Comparison of ENCODE assay signal across 28 mouse cellular contexts in genomic region chr3:148413027-148413426, GRCm38 (mm10).
A peak's percentile ranks its signal among the peaks of the same experiment; 100 is the strongest.
DNase-seq lines count a peak whose midpoint lies in the region; ATAC-seq and TF ChIP-seq lines count a peak whose summit lies in the region.
"Had no signal": no experiment of that assay in that cellular context is flagged by ENCODE, and none has a peak within 500 bp of the region (broad histone marks: within the 10 kb centered on the region; RNA-seq: fewer than 3 reads in every experiment).

No protein-coding gene starts in this region.

- peaks cover 0 to 15% of the 10 kb centered on the region in 2 experiments; a peak in 2 of 4 replicates for H3K4me1 ChIP-seq in CH12.LX (ENCODE audit: control insufficient read depth in 1 of 2, insufficient read depth in 2 of 2)
- H3K4me1 ChIP-seq: forebrain, embryonic 15.5 days had no signal

- dilution Hi-C loops in CH12.LX (cut with MboI; ENCODE audit: extremely low pct_ligation_motif_present, extremely low pct_unique_long_range_greater_than_20kb, low sequenced_read_pairs): no loop called here

- peak; percentile 35 for DNase-seq in CH12.LX (ENCODE audit: extremely low read depth)
- no peak for DNase-seq in left cerebral cortex, adult 9 months (ENCODE audit: low spot score in 2 of 2)
- no peak for DNase-seq in heart, adult 8-10 months (ENCODE audit: low spot score)
- DNase-seq: adrenal gland, postnatal 10 days; adrenal gland, postnatal 36 days; cerebellum, adult 18-20 months; cerebellum, adult 9-11 months; cerebellum, postnatal 25 days; embryo, embryonic 11 days; gastrocnemius, adult 2 months; gastrocnemius, postnatal 14 days; heart, adult 18-20 months; heart, postnatal 14 days; heart, postnatal 4 days had no signal

- no peaks in the 10 kb centered on the region for H3K9me3 ChIP-seq in CH12.LX (replicated peaks; ENCODE audit: low read length)
- H3K9me3 ChIP-seq: embryonic facial prominence, embryonic 10.5 days; embryonic facial prominence, embryonic 13.5 days; forebrain, embryonic 12.5 days; forebrain, embryonic 15.5 days; heart, embryonic 10.5 days; heart, embryonic 13.5 days had no signal

- TF ChIP-seq CTCF in CH12.LX (conservative IDR thresholded peaks at IDR 0.05 in 1 of 2, IDR thresholded peaks at IDR 0.05 in 1 of 2; ENCODE audit: low read depth in 2 of 2, low read length in 2 of 2): no peak

- TF ChIP-seq RAD21 in CH12.LX (IDR thresholded peaks at IDR 0.05; ENCODE audit: low read depth, low read length): no peak

- H3K79me2 ChIP-seq in CH12.LX (replicated peaks; ENCODE audit: control insufficient read depth, extremely low read depth, insufficient read depth, poor library complexity, severe bottlenecking): no peaks in the 10 kb centered on the region

- no peak overlapping the region for H3K4me2 ChIP-seq in CH12.LX (ENCODE audit: insufficient read depth, low read depth, poor library complexity, severe bottlenecking)
- H3K4me2 ChIP-seq: embryonic facial prominence, embryonic 13.5 days; forebrain, embryonic 12.5 days; forebrain, embryonic 15.5 days; heart, embryonic 13.5 days; hindbrain, embryonic 14.5 days had no signal

- H3K4me3 ChIP-seq in CH12.LX (replicated peaks in 1 of 3; ENCODE audit: low read depth in 2 of 3, low read length in 2 of 3, poor library complexity in 1 of 3): no peak overlapping the region
- H3K4me3 ChIP-seq: embryonic facial prominence, embryonic 10.5 days; embryonic facial prominence, embryonic 13.5 days; erythroblast, embryonic 14.5 days; forebrain, embryonic 12.5 days; forebrain, embryonic 15.5 days; gastrocnemius, adult 2 months; heart, embryonic 10.5 days; heart, embryonic 13.5 days had no signal

- H3K36me3 ChIP-seq in CH12.LX (replicated peaks in 1 of 2; ENCODE audit: control insufficient read depth in 1 of 2, insufficient read depth in 1 of 2, low read length in 1 of 2): no peaks in the 10 kb centered on the region
- H3K36me3 ChIP-seq: embryonic facial prominence, embryonic 10.5 days; embryonic facial prominence, embryonic 13.5 days; forebrain, embryonic 12.5 days; forebrain, embryonic 15.5 days; heart, embryonic 10.5 days; heart, embryonic 13.5 days had no signal

- no peak for TF ChIP-seq EP300 in CH12.LX (IDR thresholded peaks at IDR 0.05; ENCODE audit: low read length)

- H3K9ac ChIP-seq in CH12.LX (ENCODE audit: insufficient read depth, low read depth): no peak overlapping the region
- H3K9ac ChIP-seq: embryonic facial prominence, embryonic 13.5 days; forebrain, embryonic 12.5 days; forebrain, embryonic 15.5 days; heart, embryonic 13.5 days; hindbrain, embryonic 14.5 days had no signal

- H3K27me3 ChIP-seq in CH12.LX (replicated peaks): no peaks in the 10 kb centered on the region
- H3K27me3 ChIP-seq: embryonic facial prominence, embryonic 13.5 days; forebrain, embryonic 12.5 days; forebrain, embryonic 15.5 days had no signal

- peak; percentile 70 for ATAC-seq in common myeloid progenitor, adult 5-6 weeks (replicated peaks; ENCODE audit: low read depth, poor library complexity, severe bottlenecking)
- ATAC-seq in megakaryocyte progenitor cell, adult 5-6 weeks (replicated peaks; ENCODE audit: poor library complexity): peak; percentile 56
- ATAC-seq in frontal cortex, adult (ENCODE audit: low TSS enrichment): no peak
- ATAC-seq: forebrain, embryonic 15.5 days; hindbrain, postnatal 0 days; inflammation-experienced regulatory T-cells, adult 6 months; intestine, embryonic 16.5 days had no signal

- TF ChIP-seq POLR2A in CH12.LX (IDR thresholded peaks at IDR 0.05; ENCODE audit: low read depth, low read length): no peak

- in situ Hi-C loops in CH12.LX (cut with MboI; ENCODE audit: low pct_ligation_motif_present, low pct_unique_long_range_greater_than_20kb, low sequenced_read_pairs): no loop called here

- H3K27ac ChIP-seq in CH12.LX (ENCODE audit: insufficient read depth, low read depth): no peak overlapping the region
- H3K27ac ChIP-seq: embryonic facial prominence, embryonic 10.5 days; embryonic facial prominence, embryonic 13.5 days; forebrain, embryonic 12.5 days; forebrain, embryonic 15.5 days; gastrocnemius, adult 2 months; heart, embryonic 10.5 days; heart, embryonic 13.5 days; hindbrain, embryonic 14.5 days; hindbrain, postnatal 0 days had no signal

TF ChIP-seq in CH12.LX, 34 proteins besides CTCF, POLR2A, EP300 and RAD21:
- TF ChIP-seq MAFK (IDR thresholded peaks at IDR 0.05; ENCODE audit: insufficient replicate concordance, low read length): peak; percentile 57; the same call in 1 of the 2 replicates
- no peak for TF ChIP-seq BHLHE40 (IDR thresholded peaks at IDR 0.05; ENCODE audit: low read depth, low read length)
